Mouse (Mus musculus): ENCODE data around the gene Plaur. TPM values are rescaled to one million over a fixed set of nuclear protein-coding genes. Genes with fewer than 3 reads are reported as not detected.

The Plaur gene
- polyA plus RNA-seq, 1 experiment from 2014 or later = 1.0 TPM

DNA sequence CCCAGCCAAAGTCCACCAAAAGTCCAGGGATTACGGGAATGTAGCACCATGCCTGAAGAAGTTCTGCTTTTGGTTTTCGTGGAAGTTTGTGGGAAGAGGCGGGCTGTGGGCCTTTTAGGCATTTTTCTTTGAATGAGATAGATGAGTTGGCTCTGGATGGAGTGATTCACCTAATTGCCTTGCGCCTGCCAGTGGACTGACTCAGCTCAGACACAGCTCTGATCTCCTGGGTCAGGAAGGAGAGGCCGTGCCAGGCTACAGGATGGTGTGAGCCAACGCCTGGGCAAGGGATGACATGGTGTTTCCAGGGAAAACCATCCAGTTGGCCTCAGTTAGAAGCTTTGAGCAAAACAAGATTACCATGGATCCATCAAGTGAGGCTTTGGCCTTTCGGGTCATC is 8.1 kb downstream of the Plaur start:
- Histone ChIP-seq H3K27ac (no peak overlapping the region), H3K9ac (replicated peaks) (no peak overlapping the region), H3K36me3 (no peaks in the 10 kb centered on the region), H3K4me2 (replicated peaks) (no peak overlapping the region), H3K4me3 (replicated peaks) (no peak overlapping the region), H3K9me3 (no peaks in the 10 kb centered on the region; the same call in 1 of the 2 replicates), H3K4me1 (replicated peaks) (peaks cover 11% of the 10 kb centered on the region), H3K27me3 (no peaks in the 10 kb centered on the region)
- no peak for ATAC-seq
- WGBS = 94% methylated on average over 7 of the region's 7 CpGs

- no peaks in the 10 kb centered on the region for H3K36me3 ChIP-seq
- H3K27me3 ChIP-seq = no peaks in the 10 kb centered on the region
- peaks cover 11% of the 10 kb centered on the region for H3K4me1 ChIP-seq (replicated peaks)
- no peak overlapping the region for H3K4me3 ChIP-seq (replicated peaks)
- no peak overlapping the region for H3K27ac ChIP-seq
- no peaks in the 10 kb centered on the region; the same call in 1 of the 2 replicates for H3K9me3 ChIP-seq
- ATAC-seq = no peak
- no peak overlapping the region for H3K4me2 ChIP-seq (replicated peaks)
- 87% methylated on average over 6 of the region's 6 CpGs for whole genome bisulfite sequencing
- peak overlapping the region; percentile 14; the same call in 1 of the 2 replicates for H3K9ac ChIP-seq (replicated peaks)
Measured at GRCm38 (mm10) chr7:24472442-24472841, 10.2 kb downstream of the Plaur start.

DNA sequence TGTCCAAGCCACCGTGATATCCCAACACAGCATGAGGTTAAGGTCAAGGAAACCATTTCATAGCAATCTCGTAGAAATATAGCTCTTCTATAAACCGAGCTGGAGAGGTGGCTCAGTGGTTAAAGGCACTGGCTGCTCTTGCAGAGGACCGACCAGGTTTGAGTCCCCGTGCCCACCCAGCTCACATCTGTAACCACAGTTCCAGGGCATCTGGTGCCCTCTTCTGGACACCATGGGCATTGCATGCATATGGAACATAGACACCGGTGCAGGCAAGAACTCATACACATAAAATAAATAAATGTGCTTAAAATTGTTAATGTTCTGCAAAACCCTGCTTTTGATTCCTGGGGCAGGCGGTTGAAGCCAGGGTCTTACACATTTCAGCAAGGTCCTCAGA is 10.7 kb downstream of the Plaur start:
- H3K36me3 ChIP-seq = no peaks in the 10 kb centered on the region
- H3K4me2 ChIP-seq (replicated peaks) = no peak overlapping the region
- 74% methylated on average over 7 of the region's 7 CpGs for WGBS
- ATAC-seq = 0 out of 2 replicates have a peak, but pooled peaks have one; percentile 7
- no peak overlapping the region for H3K4me3 ChIP-seq (replicated peaks)
- peaks cover 11% of the 10 kb centered on the region for H3K4me1 ChIP-seq (replicated peaks)
- H3K9me3 ChIP-seq = no peaks in the 10 kb centered on the region; the same call in 1 of the 2 replicates
- H3K27me3 ChIP-seq = no peaks in the 10 kb centered on the region
- no peak overlapping the region for H3K9ac ChIP-seq (replicated peaks)
- H3K27ac ChIP-seq = no peak overlapping the region

DNA sequence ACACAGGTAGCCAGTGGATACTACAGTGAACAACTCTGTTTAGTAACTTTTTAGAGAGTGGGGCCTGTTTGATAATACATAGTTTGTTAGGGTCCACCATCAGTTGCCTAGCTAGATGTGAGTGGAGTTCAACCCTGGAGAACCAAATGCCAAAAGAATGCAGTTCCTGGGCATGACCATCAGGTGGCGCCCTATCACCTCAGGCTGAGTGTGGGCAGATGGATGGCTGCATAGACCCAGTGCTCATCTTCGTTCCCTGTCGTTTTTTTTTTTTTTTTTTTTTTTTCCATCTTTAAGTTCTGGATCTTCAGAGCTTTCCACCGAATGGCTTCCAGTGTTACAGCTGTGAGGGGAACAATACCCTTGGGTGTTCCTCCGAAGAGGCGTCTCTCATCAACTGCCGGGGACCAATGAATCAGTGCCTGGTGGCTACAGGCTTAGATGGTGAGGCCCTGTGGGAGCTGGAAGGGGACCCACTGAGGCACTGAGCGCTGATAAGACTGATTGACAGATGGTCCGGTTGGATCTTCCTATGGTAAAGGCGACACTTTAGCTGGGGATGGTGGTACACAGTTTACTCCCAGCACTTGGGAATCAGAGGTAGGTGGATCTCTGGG is 11.7 kb downstream of the Plaur start:
- Histone ChIP-seq H3K4me1 (replicated peaks) (peaks cover 11% of the 10 kb centered on the region), H3K4me3 (replicated peaks) (no peak overlapping the region), H3K27ac (no peak overlapping the region), H3K9me3 (no peaks in the 10 kb centered on the region; the same call in 1 of the 2 replicates), H3K4me2 (replicated peaks) (no peak overlapping the region), H3K36me3 (no peaks in the 10 kb centered on the region), H3K9ac (replicated peaks) (no peak overlapping the region), H3K27me3 (no peaks in the 10 kb centered on the region)
- WGBS = 46% methylated on average over 10 of the region's 10 CpGs
- ATAC-seq = peak; percentile 57

DNA sequence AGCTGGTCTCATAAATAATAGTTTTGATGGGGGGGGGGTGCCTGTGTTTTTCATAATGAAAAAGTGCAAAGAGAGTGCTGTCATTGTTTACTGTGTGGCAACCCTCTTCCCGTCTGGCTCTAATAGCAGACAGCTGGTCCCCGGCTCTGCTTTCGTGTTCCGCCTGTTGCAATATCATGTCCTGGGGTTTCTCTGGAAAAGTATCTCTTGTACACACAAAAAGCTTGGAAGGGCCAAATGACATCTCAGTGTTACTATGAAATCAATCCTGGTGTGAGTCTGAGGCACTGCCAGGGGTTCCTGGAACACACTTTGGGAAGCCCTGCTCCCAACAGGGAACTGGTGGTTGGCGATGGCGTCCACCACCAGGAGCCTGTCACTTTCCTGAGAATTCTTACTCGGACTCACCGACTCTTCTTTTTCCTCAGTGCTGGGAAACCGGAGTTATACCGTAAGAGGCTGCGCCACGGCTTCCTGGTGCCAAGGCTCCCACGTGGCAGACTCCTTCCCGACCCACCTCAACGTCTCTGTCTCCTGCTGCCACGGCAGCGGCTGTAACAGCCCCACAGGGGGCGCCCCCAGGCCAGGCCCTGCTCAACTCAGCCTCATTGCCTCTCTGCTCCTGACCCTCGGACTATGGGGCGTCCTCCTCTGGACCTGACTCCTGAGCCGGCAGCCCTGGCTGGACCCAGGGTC is 12.7 kb downstream of the Plaur start:
- Histone ChIP-seq H3K36me3 (no peaks in the 10 kb centered on the region), H3K4me2 (replicated peaks) (no peak overlapping the region), H3K9me3 (no peaks in the 10 kb centered on the region; the same call in 1 of the 2 replicates), H3K27ac (no peak overlapping the region), H3K4me3 (replicated peaks) (no peak overlapping the region), H3K4me1 (replicated peaks) (peaks cover 19% of the 10 kb centered on the region), H3K27me3 (no peaks in the 10 kb centered on the region), H3K9ac (replicated peaks) (no peak overlapping the region)
- 36% methylated on average over 21 of the region's 21 CpGs for WGBS
- no peak for ATAC-seq

- H3K4me3 ChIP-seq (replicated peaks) = no peak overlapping the region
- H3K4me1 ChIP-seq (replicated peaks) = peaks cover 33% of the 10 kb centered on the region
- no peaks in the 10 kb centered on the region for H3K9me3 ChIP-seq
- no peak for ATAC-seq
- H3K4me2 ChIP-seq (replicated peaks) = no peak overlapping the region
- peaks cover 6% of the 10 kb centered on the region; the same call in 1 of the 2 replicates for H3K27me3 ChIP-seq
- 76% methylated on average over 8 of the region's 8 CpGs for WGBS
- no peaks in the 10 kb centered on the region for H3K36me3 ChIP-seq
- H3K9ac ChIP-seq (replicated peaks) = no peak overlapping the region
- H3K27ac ChIP-seq = no peak overlapping the region
Measured at GRCm38 (mm10) chr7:24476338-24476737, 14.1 kb downstream of the Plaur start.

- H3K4me2 ChIP-seq (replicated peaks) = no peak overlapping the region
- WGBS = 93% methylated on average over 7 of the region's 7 CpGs
- no peak for ATAC-seq
- H3K9ac ChIP-seq (replicated peaks) = no peak overlapping the region
- H3K27ac ChIP-seq = no peak overlapping the region
- peaks cover 6% of the 10 kb centered on the region; the same call in 1 of the 2 replicates for H3K27me3 ChIP-seq
- H3K4me3 ChIP-seq (replicated peaks) = no peak overlapping the region
- peaks cover 34% of the 10 kb centered on the region for H3K4me1 ChIP-seq (replicated peaks)
- H3K36me3 ChIP-seq = no peaks in the 10 kb centered on the region
- H3K9me3 ChIP-seq = no peaks in the 10 kb centered on the region
Measured at GRCm38 (mm10) chr7:24476856-24477255, 14.6 kb downstream of the Plaur start.

- Histone ChIP-seq H3K36me3 (no peaks in the 10 kb centered on the region), H3K4me1 (replicated peaks) (peaks cover 44% of the 10 kb centered on the region), H3K9me3 (no peaks in the 10 kb centered on the region), H3K27me3 (peaks cover 6% of the 10 kb centered on the region; the same call in 1 of the 2 replicates), H3K4me3 (replicated peaks) (no peak overlapping the region), H3K4me2 (replicated peaks) (no peak overlapping the region), H3K9ac (replicated peaks) (no peak overlapping the region), H3K27ac (no peak overlapping the region)
- ATAC-seq = no peak
- WGBS = 92% methylated on average over 5 of the region's 5 CpGs
Measured at GRCm38 (mm10) chr7:24478911-24479310, 16.6 kb downstream of the Plaur start.

- Histone ChIP-seq H3K4me2 (replicated peaks) (peak overlapping the region; percentile 74), H3K27me3 (peaks cover 6% of the 10 kb centered on the region; the same call in 1 of the 2 replicates), H3K9ac (replicated peaks) (no peak overlapping the region), H3K4me3 (replicated peaks) (0 out of 2 replicates have a peak overlapping the region, but pooled peaks have one; percentile 5), H3K9me3 (no peaks in the 10 kb centered on the region), H3K27ac (no peak overlapping the region), H3K36me3 (no peaks in the 10 kb centered on the region), H3K4me1 (replicated peaks) (peaks cover 49% of the 10 kb centered on the region)
- 89% methylated on average over 2 of the region's 2 CpGs for WGBS
- ATAC-seq = no peak
Measured at GRCm38 (mm10) chr7:24479685-24480084, 17.4 kb downstream of the Plaur start.

- H3K36me3 ChIP-seq = no peaks in the 10 kb centered on the region
- H3K4me3 ChIP-seq (replicated peaks) = peak overlapping the region; percentile 76
- peak overlapping the region; percentile 44; the same call in 1 of the 2 replicates for H3K27ac ChIP-seq
- H3K9me3 ChIP-seq = no peaks in the 10 kb centered on the region
- peak overlapping the region; percentile 74 for H3K4me2 ChIP-seq (replicated peaks)
- WGBS = 55% methylated on average over 18 of the region's 18 CpGs
- ATAC-seq = no peak
- peaks cover 50% of the 10 kb centered on the region for H3K4me1 ChIP-seq (replicated peaks)
- H3K27me3 ChIP-seq = peaks cover 6% of the 10 kb centered on the region; the same call in 1 of the 2 replicates
- peak overlapping the region; percentile 94; the same call in 1 of the 2 replicates for H3K9ac ChIP-seq (replicated peaks)
Measured at GRCm38 (mm10) chr7:24480121-24480941, 18.0 kb downstream of the Plaur start.

DNA sequence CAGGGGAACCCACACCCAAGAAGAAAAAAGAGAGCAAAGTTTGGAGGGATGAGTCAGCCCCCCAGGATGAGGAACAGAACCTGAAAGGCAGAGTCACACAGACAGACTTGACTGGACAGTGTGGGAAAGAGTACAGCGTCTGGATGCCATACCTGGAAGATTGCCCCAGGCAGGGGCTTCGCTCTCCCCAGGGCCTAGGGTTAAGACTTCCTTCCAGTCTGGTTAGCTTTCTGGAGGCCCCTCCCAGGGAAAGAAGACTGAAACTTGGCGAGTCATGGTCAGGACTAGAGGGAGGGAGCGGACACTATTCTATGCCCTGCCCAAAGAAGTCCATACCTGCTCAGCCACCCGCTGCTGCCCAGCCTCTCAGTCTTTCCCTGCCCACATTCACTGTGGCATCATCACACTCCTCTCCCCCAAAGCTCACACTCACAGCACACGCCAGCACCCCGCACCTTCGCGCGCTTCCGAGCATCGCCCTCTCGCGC is 18.7 kb downstream of the Plaur start:
- Histone ChIP-seq H3K27me3 (peaks cover 6% of the 10 kb centered on the region; the same call in 1 of the 2 replicates), H3K9me3 (no peaks in the 10 kb centered on the region), H3K4me2 (replicated peaks) (peak overlapping the region; percentile 74), H3K9ac (replicated peaks) (peak overlapping the region; percentile 94), H3K4me3 (replicated peaks) (peak overlapping the region; percentile 76), H3K27ac (peak overlapping the region; percentile 89), H3K4me1 (replicated peaks) (peaks cover 57% of the 10 kb centered on the region), H3K36me3 (no peaks in the 10 kb centered on the region)
- ATAC-seq = peak; percentile 60
- 9% methylated on average over 14 of the region's 14 CpGs for WGBS

Data from midbrain, embryonic 13.5 days (tissue).